Mouse (Mus musculus): ENCODE results near the gene Pon1. TPM values are rescaled to one million over a fixed set of nuclear protein-coding genes. Genes with fewer than 3 reads are reported as not detected.

The Pon1 gene
- 25.0 and 40.6 TPM in 2 replicates for polyA plus RNA-seq (2015; fragmentation: Nextera tagmentation; extraction: Ambion mirVana)

- 0 out of 2 replicates have a peak within 1 kb of the TSS, but pooled peaks have one; percentile 5 for H3K4me2 ChIP-seq (replicated peaks; ENCODE audit: low read depth, low read length)
- TF ChIP-seq EP300 (IDR thresholded peaks at IDR 0.05) (no peak), CTCF (IDR thresholded peaks at IDR 0.05) (no peak)
- no peak within 1 kb of the TSS for H3K4me3 ChIP-seq (ENCODE audit: low read depth, low read length)
- ATAC-seq (peak; percentile 37; the same call in 1 of the 2 replicates), DNase-seq (ENCODE audit: low spot score) (peak; percentile 45)
- no peaks in the 10 kb centered on the region for H3K36me3 ChIP-seq (ENCODE audit: insufficient read depth, low read length)
- no peak within 1 kb of the TSS for H3K9ac ChIP-seq (replicated peaks; ENCODE audit: low read depth)
- no peaks in the 10 kb centered on the region for H3K9me3 ChIP-seq (ENCODE audit: low read length)
- H3K27me3 ChIP-seq (replicated peaks; ENCODE audit: insufficient read depth, low read length) = no peaks in the 10 kb centered on the region
- H3K27ac ChIP-seq (ENCODE audit: low read length) = no peak within 1 kb of the TSS
- H3K4me1 ChIP-seq (ENCODE audit: insufficient read depth, low read depth, low read length) = peaks cover 6% of the 10 kb centered on the region; the same call in 1 of the 2 replicates
- 35% methylated on average over 5 of the region's 5 CpGs for WGBS
Observed at GRCm38 (mm10) chr6:5193693-5194092, at the start of gene Pon1. Pon1 (minus strand) TSS chr6:5193946.

DNA sequence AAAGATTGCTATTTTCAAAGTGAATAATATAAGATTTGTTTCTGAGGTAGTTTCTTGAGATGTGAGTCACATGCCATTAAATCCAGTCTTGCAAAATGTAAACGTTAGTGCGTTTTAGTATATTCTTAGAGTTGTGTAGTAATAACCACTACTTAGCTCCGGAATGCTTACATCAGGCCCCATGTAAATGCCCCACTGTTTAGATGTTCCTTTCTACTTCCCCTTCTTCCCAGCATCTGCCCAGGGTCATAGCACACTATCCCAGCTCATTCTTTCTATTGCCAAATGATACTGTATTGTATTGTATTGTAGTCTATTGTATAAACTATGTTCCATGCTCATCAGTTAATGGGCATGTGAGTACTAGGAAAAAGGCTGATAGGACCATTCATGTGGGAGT lies 45.1 kb upstream of the Pon1 start:
- H3K4me1 ChIP-seq (ENCODE audit: insufficient read depth, low read depth, low read length) = no peaks in the 10 kb centered on the region; the same call in 1 of the 2 replicates
- ATAC-seq (no peak), DNase-seq (ENCODE audit: low spot score) (no peak)
- TF ChIP-seq EP300 (IDR thresholded peaks at IDR 0.05) (no peak), CTCF (IDR thresholded peaks at IDR 0.05) (no peak)
- 53% methylated on average over 3 of the region's 3 CpGs for WGBS
- no peak overlapping the region for H3K27ac ChIP-seq (ENCODE audit: low read length)
- no peaks in the 10 kb centered on the region for H3K27me3 ChIP-seq (replicated peaks; ENCODE audit: insufficient read depth, low read length)
- H3K36me3 ChIP-seq (ENCODE audit: insufficient read depth, low read length) = no peaks in the 10 kb centered on the region; the same call in 1 of the 2 replicates
- H3K4me3 ChIP-seq (ENCODE audit: low read depth, low read length) = no peak overlapping the region
- no peaks in the 10 kb centered on the region for H3K9me3 ChIP-seq (ENCODE audit: low read length)
- no peak overlapping the region for H3K9ac ChIP-seq (replicated peaks; ENCODE audit: low read depth)
- H3K4me2 ChIP-seq (replicated peaks; ENCODE audit: low read depth, low read length) = no peak overlapping the region

- H3K27me3 ChIP-seq (replicated peaks; ENCODE audit: insufficient read depth, low read length) = no peaks in the 10 kb centered on the region
- H3K36me3 ChIP-seq (ENCODE audit: insufficient read depth, low read length) = no peaks in the 10 kb centered on the region; the same call in 1 of the 2 replicates
- H3K4me1 ChIP-seq (ENCODE audit: insufficient read depth, low read depth, low read length) = no peaks in the 10 kb centered on the region; the same call in 1 of the 2 replicates
- peak overlapping the region; percentile 20; the same call in 1 of the 2 replicates for H3K27ac ChIP-seq (ENCODE audit: low read length)
- no peak overlapping the region for H3K9ac ChIP-seq (replicated peaks; ENCODE audit: low read depth)
- no peak overlapping the region for H3K4me3 ChIP-seq (ENCODE audit: low read depth, low read length)
- TF ChIP-seq CTCF (IDR thresholded peaks at IDR 0.05) (no peak), EP300 (IDR thresholded peaks at IDR 0.05) (peak; percentile 96)
- DNase-seq (ENCODE audit: low spot score) = peak; percentile 86
- no peak overlapping the region for H3K4me2 ChIP-seq (replicated peaks; ENCODE audit: low read depth, low read length)
- no peaks in the 10 kb centered on the region for H3K9me3 ChIP-seq (ENCODE audit: low read length)
- WGBS = 59% methylated on average over 4 of the region's 4 CpGs
- peak; percentile 84 for ATAC-seq
Observed at GRCm38 (mm10) chr6:5237510-5237909, 43.8 kb upstream of the Pon1 start.

- DNase-seq (ENCODE audit: low spot score) (no peak), ATAC-seq (no peak)
- Histone ChIP-seq H3K36me3 (ENCODE audit: insufficient read depth, low read length) (no peaks in the 10 kb centered on the region), H3K27ac (ENCODE audit: low read length) (peak overlapping the region; percentile 7; the same call in 1 of the 2 replicates), H3K9me3 (ENCODE audit: low read length) (no peaks in the 10 kb centered on the region), H3K4me1 (ENCODE audit: insufficient read depth, low read depth, low read length) (no peaks in the 10 kb centered on the region; the same call in 1 of the 2 replicates), H3K27me3 (replicated peaks; ENCODE audit: insufficient read depth, low read length) (no peaks in the 10 kb centered on the region), H3K4me3 (ENCODE audit: low read depth, low read length) (no peak overlapping the region), H3K9ac (replicated peaks; ENCODE audit: low read depth) (no peak overlapping the region), H3K4me2 (replicated peaks; ENCODE audit: low read depth, low read length) (no peak overlapping the region)
- WGBS = 83% methylated on average over 8 of the region's 8 CpGs
- TF ChIP-seq EP300 (IDR thresholded peaks at IDR 0.05) (no peak), CTCF (IDR thresholded peaks at IDR 0.05) (no peak)
Observed at GRCm38 (mm10) chr6:5236843-5237371, 43.2 kb upstream of the Pon1 start.

- no peak for ATAC-seq
- WGBS = 52% methylated on average over 3 of the region's 3 CpGs
- H3K4me3 ChIP-seq (ENCODE audit: low read depth, low read length) = no peak overlapping the region
Observed at GRCm38 (mm10) chr6:5234563-5234962, 40.8 kb upstream of the Pon1 start.

DNA sequence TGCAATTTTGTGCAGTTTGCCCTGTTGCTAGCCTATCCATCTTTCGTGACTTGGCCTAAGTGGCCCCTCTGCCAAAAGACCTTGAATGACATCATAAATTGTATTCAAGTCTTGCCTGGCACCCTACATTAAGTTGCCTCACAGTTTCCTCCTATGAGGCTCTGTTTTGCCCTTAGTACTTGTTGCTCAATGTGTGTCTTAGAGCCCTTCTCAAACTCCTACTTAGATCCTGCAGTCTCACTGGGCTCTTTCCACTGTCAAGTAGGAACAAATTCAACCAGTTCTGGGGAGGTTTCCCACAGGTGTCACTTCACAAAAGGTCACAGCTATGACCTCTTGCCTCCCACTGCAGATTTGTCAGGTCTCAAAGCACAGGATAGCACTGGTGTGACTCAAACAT lies 40.1 kb upstream of the Pon1 start:
- no peaks in the 10 kb centered on the region for H3K27me3 ChIP-seq (replicated peaks; ENCODE audit: insufficient read depth, low read length)
- 47% methylated on average over 1 of the region's 1 CpGs for WGBS
- ATAC-seq (peak; percentile 85), DNase-seq (ENCODE audit: low spot score) (peak; percentile 82)
- H3K9ac ChIP-seq (replicated peaks; ENCODE audit: low read depth) = no peak overlapping the region
- TF ChIP-seq EP300 (IDR thresholded peaks at IDR 0.05) (peak; percentile 69), CTCF (IDR thresholded peaks at IDR 0.05) (no peak)
- H3K4me3 ChIP-seq (ENCODE audit: low read depth, low read length) = no peak overlapping the region
- no peaks in the 10 kb centered on the region; the same call in 1 of the 2 replicates for H3K4me1 ChIP-seq (ENCODE audit: insufficient read depth, low read depth, low read length)
- H3K27ac ChIP-seq (ENCODE audit: low read length) = no peak overlapping the region
- H3K4me2 ChIP-seq (replicated peaks; ENCODE audit: low read depth, low read length) = no peak overlapping the region
- H3K36me3 ChIP-seq (ENCODE audit: insufficient read depth, low read length) = 0 out of 2 replicates have a peak, but pooled peaks cover 4% of the 10 kb centered on the region
- H3K9me3 ChIP-seq (ENCODE audit: low read length) = no peaks in the 10 kb centered on the region

More at GRCm38 (mm10) chr6:5234563-5234962, 40.8 kb upstream of the Pon1 start:
- Histone ChIP-seq H3K27ac (ENCODE audit: low read length) (peak overlapping the region; percentile 26; the same call in 1 of the 2 replicates), H3K4me1 (ENCODE audit: insufficient read depth, low read depth, low read length) (no peaks in the 10 kb centered on the region; the same call in 1 of the 2 replicates), H3K27me3 (replicated peaks; ENCODE audit: insufficient read depth, low read length) (no peaks in the 10 kb centered on the region), H3K9me3 (ENCODE audit: low read length) (no peaks in the 10 kb centered on the region), H3K36me3 (ENCODE audit: insufficient read depth, low read length) (0 out of 2 replicates have a peak, but pooled peaks cover 4% of the 10 kb centered on the region), H3K4me2 (replicated peaks; ENCODE audit: low read depth, low read length) (no peak overlapping the region), H3K9ac (replicated peaks; ENCODE audit: low read depth) (no peak overlapping the region)
- no peak for DNase-seq (ENCODE audit: low spot score)
- TF ChIP-seq CTCF (IDR thresholded peaks at IDR 0.05) (no peak), EP300 (IDR thresholded peaks at IDR 0.05) (no peak)

All from lung, postnatal 0 days (tissue).